Mouse (Mus musculus) liver, adult (tissue): ENCODE measurements around the gene Krit1.
"Not testable (repeated sequence)": the region's sequence is repeated elsewhere in the genome, so short reads cannot be mapped to it uniquely, and the experiment has no call there.

Source experiments
- GATA4 ChIP-seq: IDR thresholded peaks from 2 replicates; pipeline ENCODE4 v1.6.1; 2014; ENCODE audit warnings: mild to moderate bottlenecking, low read length; ENCODE audit not compliant: insufficient replicate concordance

Krit1 gene

DNA sequence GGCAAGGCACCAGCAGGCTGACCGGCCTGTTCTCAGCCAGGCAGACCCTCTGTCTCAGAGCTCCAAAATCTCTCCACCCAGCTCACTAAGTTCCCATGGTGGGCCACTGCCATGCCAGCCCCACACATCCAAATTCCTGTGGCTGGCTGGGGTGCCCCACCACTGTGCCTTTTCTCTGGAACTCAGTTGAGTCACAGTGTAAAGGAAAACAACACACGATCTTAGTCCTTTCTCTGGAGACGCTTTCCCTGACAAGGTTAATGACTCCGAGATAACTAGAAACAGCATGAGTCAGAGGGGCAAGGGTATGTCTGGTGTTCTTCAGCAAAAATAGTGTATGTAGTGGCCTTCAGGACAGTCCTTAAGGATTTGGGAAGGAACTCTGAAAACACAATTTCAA lies 67.2 kb downstream of the Krit1 start:
- TF ChIP-seq GATA4 = no peak

DNA sequence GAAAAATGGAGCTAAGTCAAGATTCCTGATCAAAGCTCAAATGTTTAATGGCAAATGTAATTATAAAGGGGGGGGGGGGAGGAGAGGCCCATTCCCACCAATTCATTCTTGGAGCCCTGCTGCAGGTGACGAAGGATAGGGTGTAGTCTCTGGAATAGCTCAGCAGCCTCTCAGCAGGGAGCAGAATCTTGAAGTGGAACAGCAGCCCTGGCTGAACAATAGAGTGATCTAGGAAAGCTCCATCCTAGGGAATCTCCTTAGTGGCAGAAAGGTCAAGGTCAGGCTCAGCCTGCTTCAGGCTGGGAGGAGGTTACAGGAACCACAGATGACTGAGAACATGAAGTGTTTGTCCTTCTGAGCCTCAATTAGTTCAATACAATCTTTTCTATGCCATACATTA lies 69.4 kb downstream of the Krit1 start:
- TF ChIP-seq GATA4 = no peak

DNA sequence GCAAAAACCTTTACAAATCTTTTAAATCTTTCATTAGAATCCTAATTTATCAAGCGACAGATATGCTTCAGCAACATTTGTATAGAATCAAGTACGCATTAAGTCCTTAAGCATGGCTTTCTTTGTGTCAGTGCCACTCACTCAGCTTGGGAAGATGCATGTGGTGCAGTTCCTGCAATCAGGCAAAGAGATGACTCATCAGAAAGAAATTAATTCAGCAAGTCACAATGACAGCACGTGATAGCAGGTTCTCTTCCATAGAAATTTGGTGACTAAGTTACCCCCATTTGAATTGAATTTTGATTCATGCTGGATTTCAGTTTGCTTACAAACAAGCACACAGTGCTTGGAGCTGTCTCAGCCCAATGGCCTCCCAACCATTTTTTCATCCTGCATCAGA lies 70.5 kb downstream of the Krit1 start:
- no peak for TF ChIP-seq GATA4

DNA sequence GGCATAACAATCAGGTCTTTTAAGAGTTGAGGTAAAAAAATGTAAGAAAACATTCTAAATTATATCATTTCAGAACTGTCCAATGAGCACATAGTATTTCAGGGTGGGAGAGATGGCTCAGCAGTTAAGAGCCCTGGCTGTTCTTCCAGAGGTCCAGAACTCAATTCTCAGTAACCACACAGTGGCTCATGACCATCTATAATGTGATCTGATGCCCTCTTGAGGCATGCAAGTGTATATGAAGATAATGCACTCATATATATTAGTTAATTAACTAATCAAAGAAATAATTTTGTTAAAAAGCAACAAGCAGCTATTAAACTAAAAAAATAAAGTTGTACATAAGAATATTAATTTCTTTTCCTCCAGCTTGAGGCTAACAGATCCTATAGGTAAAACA lies 86.2 kb downstream of the Krit1 start:
- TF ChIP-seq GATA4 = no peak

DNA sequence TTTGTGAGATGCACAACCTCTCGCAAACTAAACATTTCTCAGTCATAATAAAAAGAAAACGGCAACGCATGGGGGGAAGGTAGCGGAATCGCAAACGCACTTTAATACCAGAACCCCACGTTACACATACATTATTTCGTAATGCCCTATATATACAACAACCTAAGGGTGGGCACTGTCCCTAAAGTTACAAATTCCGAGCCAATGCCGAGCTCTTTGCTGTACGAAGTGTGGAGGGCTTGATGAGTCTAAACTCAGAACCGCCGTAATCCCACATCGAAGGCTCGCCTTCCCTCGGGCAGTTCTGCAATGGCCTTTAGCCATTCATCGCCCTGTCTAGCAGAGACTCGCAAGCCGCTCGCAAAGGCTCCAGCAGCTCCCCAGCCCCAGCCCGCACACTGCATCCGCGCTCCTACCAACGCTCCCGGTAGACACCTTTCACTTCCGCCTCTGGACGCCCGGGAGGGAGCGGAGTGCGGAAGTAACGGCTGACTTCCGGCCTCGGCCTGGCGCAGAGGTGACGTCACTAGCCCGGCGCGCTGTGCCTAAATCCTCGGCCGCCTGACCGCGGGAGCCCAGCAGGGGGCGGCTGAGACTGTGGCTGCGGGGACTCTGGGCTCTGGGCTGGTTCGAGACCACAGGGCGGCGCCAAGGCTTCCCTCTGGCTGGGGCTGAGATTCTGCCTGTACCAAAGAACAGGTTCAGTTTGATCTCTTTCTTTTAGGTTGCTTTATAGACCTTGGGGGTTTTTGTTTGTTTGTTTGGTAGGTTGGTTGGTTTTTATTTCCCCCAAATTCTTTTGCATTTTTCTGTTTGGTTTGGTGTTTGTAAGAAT lies 90.7 kb downstream of the Krit1 start, which contains the start of gene Mterf1a:
Mterf1a (minus strand) TSS at position 475 of the 835 bp plus-strand sequence.
- not testable (repeated sequence) for TF ChIP-seq GATA4
